Mouse (Mus musculus) spleen, embryonic (tissue): ENCODE data around the gene Cnnm4.

ENCODE experiments used
- CTCF ChIA-PET: fragments of 350-600 bp; sonication (Branson Sonifier 250); formaldehyde crosslinking; loops from one replicate; lab custom pipeline; 2022; lab: Charles Lee

Cnnm4 gene

GRCm38 (mm10) chr1:36539186-36539585, 67.8 kb downstream of the Cnnm4 start, which contains the start of gene Gm42417:
Gene Gm42417 (minus strand): TSS chr1:36539429.
- CTCF ChIA-PET: no interaction called here

- CTCF ChIA-PET: interaction anchor here (0.6 kb wide), 1 partner anchor 184 kb away, joined by 3 read pairs; no protein-coding TSS in a partner anchor
Observed at GRCm38 (mm10) chr1:36540132-36540531, 68.7 kb downstream of the Cnnm4 start.

- CTCF ChIA-PET: no interaction called here
Observed at GRCm38 (mm10) chr1:36540807-36541206, 69.4 kb downstream of the Cnnm4 start.

- CTCF ChIA-PET: no interaction called here
Observed at GRCm38 (mm10) chr1:36541844-36542243, 70.4 kb downstream of the Cnnm4 start.

GRCm38 (mm10) chr1:36542925-36543324, 71.5 kb downstream of the Cnnm4 start:
- CTCF ChIA-PET: no interaction called here

DNA sequence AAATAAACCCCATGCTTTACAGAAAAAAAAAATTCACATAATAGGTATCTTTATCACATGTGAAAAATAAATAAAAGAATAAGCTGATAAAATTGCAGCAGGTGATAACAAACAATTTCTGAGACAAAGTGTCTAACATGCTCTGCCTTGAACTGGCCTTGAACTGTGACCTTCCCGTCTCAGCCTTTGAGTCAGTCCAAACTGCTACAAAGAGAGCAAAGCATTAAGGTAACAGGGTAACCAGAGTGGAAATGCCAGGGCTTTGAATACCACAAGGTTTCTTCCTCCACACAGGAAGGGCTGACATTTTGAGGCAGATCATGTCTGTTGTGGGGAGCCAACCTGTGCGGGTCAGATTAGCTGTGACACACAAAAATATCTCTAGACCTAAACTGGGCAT, 74.0 kb downstream of the Cnnm4 start:
- CTCF ChIA-PET: no interaction called here

DNA sequence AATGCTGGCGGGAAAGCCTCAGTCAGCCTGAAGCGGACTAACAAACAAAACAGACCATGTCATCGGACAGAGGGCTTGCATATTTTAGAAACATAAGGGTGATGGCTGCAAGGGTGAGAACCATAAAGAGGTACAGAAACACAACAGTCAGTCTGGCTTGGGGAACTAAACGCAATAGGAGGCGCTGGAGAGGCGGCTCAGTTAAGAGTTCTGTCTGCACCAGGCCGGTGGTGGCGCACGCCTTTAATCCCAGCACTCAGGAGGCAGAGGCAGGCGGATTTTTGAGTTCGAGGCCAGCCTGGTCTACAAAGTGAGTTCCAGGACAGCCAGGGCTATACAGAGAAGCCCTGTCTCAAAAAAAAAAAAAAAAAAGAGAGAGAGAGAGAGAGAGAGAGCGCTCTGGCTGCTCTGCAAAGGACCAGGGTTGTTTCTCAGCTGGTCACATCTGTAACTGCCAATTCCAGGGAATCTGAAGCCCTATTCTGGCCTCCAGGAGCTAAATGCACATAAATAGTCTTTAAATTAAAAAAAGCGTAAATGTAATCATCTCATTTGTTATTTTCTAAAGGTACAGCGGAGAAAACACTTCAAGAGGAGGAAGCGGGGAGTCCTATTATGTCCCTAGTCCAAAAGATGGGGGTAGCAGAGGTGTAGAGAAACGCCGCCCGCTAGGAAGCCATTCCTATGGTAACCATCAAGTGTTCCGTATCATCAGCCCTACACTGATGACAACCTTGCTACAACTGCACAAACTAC, 74.6 kb downstream of the Cnnm4 start:
- CTCF ChIA-PET: interaction anchor here (0.6 kb wide), 1 partner anchor 500 kb away, joined by 3 read pairs; no protein-coding TSS in a partner anchor

- CTCF ChIA-PET: interaction anchor here (0.8 to 1.2 kb wide), 2 partner anchors 10 to 137 kb away, joined by 4 to 7 read pairs; partner anchors contain the start of gene Fam178b
Observed at GRCm38 (mm10) chr1:36546888-36547471, 75.6 kb downstream of the Cnnm4 start, which contains the start of gene Ankrd39. Gene Ankrd39 (minus strand): TSS chr1:36547445.

GRCm38 (mm10) chr1:36547981-36548598, 76.7 kb downstream of the Cnnm4 start:
- CTCF ChIA-PET: interaction anchor here (1.2 kb wide), 1 partner anchor 9 kb away, joined by 7 read pairs; no protein-coding TSS in a partner anchor

DNA sequence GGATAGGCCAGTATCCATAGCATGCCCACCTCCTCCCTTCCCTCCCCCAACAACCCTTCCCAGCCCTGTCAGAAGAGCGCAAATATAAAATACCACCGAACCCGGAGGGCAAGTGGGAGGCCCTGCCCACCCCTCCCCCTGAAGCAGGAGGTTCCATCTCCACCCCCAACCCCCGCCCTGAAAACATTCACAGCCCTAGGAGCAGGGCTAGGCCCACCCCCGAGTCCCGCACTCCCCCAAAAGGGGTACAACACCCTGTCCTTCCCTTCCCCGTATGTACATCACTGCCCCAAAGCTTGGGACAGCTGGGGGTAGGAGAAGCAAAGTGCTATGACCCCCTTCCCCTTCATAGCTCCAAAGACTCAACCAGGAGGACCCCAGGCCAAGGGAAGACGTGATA, 77.4 kb downstream of the Cnnm4 start:
- CTCF ChIA-PET: no interaction called here

DNA sequence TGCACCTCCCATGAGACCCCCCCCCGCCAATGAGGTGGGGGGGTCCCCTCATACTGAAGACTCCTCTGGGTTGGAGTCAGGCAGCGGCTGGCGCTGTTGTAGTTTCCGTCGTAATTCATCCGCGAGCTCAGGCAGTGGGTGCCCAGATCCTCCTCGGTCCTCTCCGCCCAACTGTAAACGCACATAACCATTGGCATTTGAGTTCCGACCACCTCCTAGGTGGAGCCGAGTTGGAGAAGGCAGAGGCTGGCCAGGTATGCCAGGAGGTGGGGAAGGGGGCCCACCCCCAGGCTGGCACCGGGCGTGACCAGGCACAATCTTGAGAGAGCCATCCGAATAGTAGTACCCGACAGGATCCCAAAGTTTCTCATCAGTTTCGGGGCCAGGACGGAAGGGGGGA, 78.1 kb downstream of the Cnnm4 start:
- CTCF ChIA-PET: interaction anchor here (0.6 kb wide), 1 partner anchor 17 kb away, joined by 6 read pairs; no protein-coding TSS in a partner anchor

- CTCF ChIA-PET: interaction anchor here (0.6 kb wide), 1 partner anchor 17 kb away, joined by 6 read pairs; no protein-coding TSS in a partner anchor
Observed at GRCm38 (mm10) chr1:36550075-36550863, 78.8 kb downstream of the Cnnm4 start.

DNA sequence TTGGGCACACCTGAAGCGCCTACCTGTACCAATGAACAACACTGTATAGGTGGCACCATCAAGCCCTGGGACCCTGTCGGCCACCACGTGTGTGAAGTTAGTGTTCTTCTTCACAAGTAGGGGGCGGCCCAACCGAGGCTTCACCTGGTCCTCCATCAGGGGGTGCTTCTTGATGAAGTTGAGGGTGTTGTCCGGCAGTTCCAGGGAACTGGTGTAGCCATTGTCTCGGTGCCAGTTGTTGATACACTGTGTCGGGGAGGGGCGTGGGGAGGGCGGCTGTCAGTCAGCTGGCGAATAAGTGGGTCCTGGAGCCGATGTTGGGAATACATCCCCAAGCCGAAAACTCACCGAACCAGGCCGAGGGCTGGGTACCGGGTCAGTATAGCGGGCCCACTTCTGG, 80.5 kb downstream of the Cnnm4 start:
- CTCF ChIA-PET: no interaction called here

- CTCF ChIA-PET: no interaction called here
Observed at GRCm38 (mm10) chr1:36552506-36552905, 81.1 kb downstream of the Cnnm4 start.

GRCm38 (mm10) chr1:36554633-36555399, 83.4 kb downstream of the Cnnm4 start:
- CTCF ChIA-PET: interaction anchor here (0.6 kb wide), 1 partner anchor 127 kb away, joined by 4 read pairs; no protein-coding TSS in a partner anchor

DNA sequence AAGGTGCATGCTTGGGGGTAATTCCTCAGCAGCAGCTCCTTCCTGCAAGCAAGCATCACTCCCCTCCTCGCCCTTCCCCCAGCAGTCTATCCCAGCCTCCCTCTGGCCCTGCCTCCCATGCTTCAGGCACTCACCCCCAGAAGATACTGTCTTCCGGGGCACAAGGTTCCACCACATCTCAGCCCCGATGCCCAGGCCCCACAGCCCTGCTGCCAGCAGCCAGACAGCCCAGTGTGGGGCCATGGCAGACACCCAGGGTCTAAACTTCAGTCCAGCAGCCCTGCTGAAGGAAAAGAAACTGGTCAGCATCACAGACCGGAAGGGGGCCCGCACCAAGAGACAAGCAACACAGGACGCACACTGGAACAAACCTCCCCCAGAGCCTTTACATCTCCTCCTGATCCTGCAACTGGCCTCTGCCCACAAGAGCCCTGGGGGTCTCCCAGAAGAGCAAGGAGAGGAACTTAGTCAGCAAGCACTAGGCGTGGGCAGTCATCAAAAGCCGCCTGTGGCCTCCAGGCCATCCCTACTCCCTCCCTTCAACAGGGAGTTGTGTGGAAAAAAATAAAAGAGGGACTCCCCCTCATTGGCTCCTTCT, 84.5 kb downstream of the Cnnm4 start:
- CTCF ChIA-PET: interaction anchor here (0.6 kb wide), 2 partner anchors 125 to 1840 kb away, joined by 4 to 5 read pairs; no protein-coding TSS in a partner anchor

GRCm38 (mm10) chr1:36556553-36557456, 85.4 kb downstream of the Cnnm4 start:
- CTCF ChIA-PET: interaction anchor here (0.6 to 1.5 kb wide), 2 partner anchors 9 to 1839 kb away, joined by 5 to 7 read pairs; partner anchors contain the start of gene Ankrd39

GRCm38 (mm10) chr1:36557457-36558011, 86.1 kb downstream of the Cnnm4 start:
- CTCF ChIA-PET: interaction anchor here (0.5 to 1.5 kb wide), 2 partner anchors 10 to 13 kb away, joined by 4 to 7 read pairs; partner anchors contain the start of gene Ankrd39
